Mouse (Mus musculus) CH12.LX (cell line): ENCODE data around the gene Gna12.

Source experiments
- CHD2 ChIP-seq: IDR thresholded peaks from 2 replicates; pipeline ENCODE4 v1.6.1; 2011; ENCODE audit warnings: low read length, improper control_type of control experiment
- CTCF ChIP-seq, 2 experiments: IDR thresholded peaks in 1 of 2; conservative IDR thresholded peaks in 1 of 2; 2 replicates each; pipeline ENCODE4 v1.5.1; 2011 to 2012; ENCODE audit warnings: low read depth in 2 of 2, low read length in 2 of 2, improper control_type of control experiment in 1 of 2, inconsistent platforms in 1 of 2, mild to moderate bottlenecking in 1 of 2, moderate library complexity in 1 of 2
- ETS1 ChIP-seq: conservative IDR thresholded peaks from 2 replicates; pipeline ENCODE4 v1.6.1; 2012; ENCODE audit warnings: low read depth, mild to moderate bottlenecking, inconsistent platforms, low read length, improper control_type of control experiment, moderate library complexity
- HCFC1 ChIP-seq: IDR thresholded peaks from 2 replicates; pipeline ENCODE4 v1.6.1; 2012; ENCODE audit warnings: low read depth, mild to moderate bottlenecking, inconsistent platforms, low read length, improper control_type of control experiment
- JUND ChIP-seq: conservative IDR thresholded peaks from 2 replicates; pipeline ENCODE4 v1.6.1; 2011; ENCODE audit warnings: low read depth, low read length, improper control_type of control experiment
- KAT2A ChIP-seq: IDR thresholded peaks from 2 replicates; pipeline ENCODE4 v1.6.1; 2012; ENCODE audit warnings: low read length, improper control_type of control experiment, inconsistent platforms; ENCODE audit not compliant: insufficient replicate concordance
- MAFK ChIP-seq: IDR thresholded peaks from 2 replicates; pipeline ENCODE4 v1.6.1; 2011; ENCODE audit warnings: low read length, improper control_type of control experiment; ENCODE audit not compliant: insufficient replicate concordance
- POLR2A ChIP-seq: IDR thresholded peaks from 2 replicates; pipeline ENCODE4 v1.6.1; 2011; ENCODE audit warnings: low read depth, mild to moderate bottlenecking, improper control_type of control experiment, low read length
- ZC3H11A ChIP-seq: IDR thresholded peaks from 2 replicates; pipeline ENCODE4 v1.6.1; 2012; ENCODE audit warnings: low read depth, mild to moderate bottlenecking, inconsistent platforms, low read length, improper control_type of control experiment
- ZNF384 ChIP-seq: IDR thresholded peaks from 2 replicates; pipeline ENCODE4 v1.6.1; 2012; ENCODE audit warnings: low read depth, low read length, improper control_type of control experiment, inconsistent platforms

DNA sequence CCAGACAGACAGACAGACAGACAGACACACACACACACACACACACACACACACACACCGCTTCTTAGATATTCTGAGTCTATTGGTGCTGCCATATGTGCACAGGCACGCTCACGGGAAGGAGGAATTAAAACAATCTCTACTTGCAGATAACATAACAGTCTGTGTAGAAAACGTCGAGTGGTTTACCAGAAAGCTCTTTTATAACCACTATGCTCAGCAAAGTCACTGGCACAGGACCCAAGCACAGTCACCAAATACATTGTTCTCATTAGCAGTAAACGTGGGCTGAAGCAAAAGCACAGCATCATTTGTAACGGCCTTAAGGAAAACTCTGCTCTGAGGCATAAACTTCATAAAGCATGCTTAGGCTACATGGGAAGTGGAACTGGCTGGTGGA is 6.1 kb downstream of the Gna12 start:
- TF ChIP-seq HCFC1 (no peak), ZC3H11A (no peak), POLR2A (no peak), ETS1 (no peak), CHD2 (no peak), JUND (no peak), ZNF384 (no peak), KAT2A (no peak), MAFK (no peak), CTCF (conservative IDR thresholded peaks at IDR 0.05 in 1 of 2, IDR thresholded peaks at IDR 0.05 in 1 of 2; ENCODE audit: low read depth in 2 of 2, low read length in 2 of 2) (no peak)
